Mouse (Mus musculus) CH12.LX (cell line): ENCODE data around the gene Ttc30a1. TPM values are rescaled to one million over a fixed set of nuclear protein-coding genes. Genes with fewer than 3 reads are reported as not detected.

ENCODE experiments used
- DNase-seq: peaks from one replicate; pipeline ENCODE4 v3.0.0-alpha.2; 2013; ENCODE audit errors: extremely low read depth
- H3K27ac ChIP-seq: 2 replicates; pipeline ENCODE4 v1.5.1; 2012; ENCODE audit warnings: low read depth, mild to moderate bottlenecking, control low read depth, moderate library complexity; ENCODE audit not compliant: insufficient read depth
- H3K27me3 ChIP-seq: replicated peaks from 2 replicates; pipeline ENCODE3; 2012; ENCODE audit warnings: inconsistent platforms
- H3K36me3 ChIP-seq, 2 experiments: replicated peaks in 1 of 2; 2 replicates each; pipeline versions ENCODE3 to v1.6.1; 2012; ENCODE audit warnings: inconsistent platforms in 1 of 2, low read length in 1 of 2, mild to moderate bottlenecking in 1 of 2, mixed read lengths in 1 of 2, moderate library complexity in 1 of 2; ENCODE audit not compliant: control insufficient read depth in 1 of 2, insufficient read depth in 1 of 2
- H3K4me1 ChIP-seq, 2 experiments: 2 replicates each; pipeline ENCODE4 v1.6.1; 2012; ENCODE audit warnings: inconsistent platforms in 1 of 2, moderate library complexity in 1 of 2; ENCODE audit not compliant: insufficient read depth in 2 of 2, control insufficient read depth in 1 of 2
- H3K4me2 ChIP-seq: 2 replicates; pipeline ENCODE4 v1.6.1; 2012; ENCODE audit warnings: low read depth, mild to moderate bottlenecking, control low read depth; ENCODE audit not compliant: poor library complexity, insufficient read depth, severe bottlenecking
- H3K4me3 ChIP-seq, 3 experiments: fragments of 150-350 bp in 1 of 3; sonication (generic) in 1 of 3; replicated peaks in 1 of 3; 2 replicates each; pipeline versions ENCODE3 to v1.5.1; 2011 to 2012; ENCODE audit warnings: low read depth in 2 of 3, low read length in 2 of 3, mild to moderate bottlenecking in 2 of 3, moderate library complexity in 2 of 3, control low read depth in 1 of 3, improper control_type of control experiment in 1 of 3, inconsistent platforms in 1 of 3, mixed read lengths in 1 of 3; ENCODE audit not compliant: poor library complexity in 1 of 3
- H3K79me2 ChIP-seq: replicated peaks from 2 replicates; pipeline ENCODE4 v1.6.1; 2012; ENCODE audit warnings: mild to moderate bottlenecking, moderate library complexity; ENCODE audit not compliant: control insufficient read depth, poor library complexity, insufficient read depth, severe bottlenecking; ENCODE audit errors: extremely low read depth
- H3K9ac ChIP-seq: 2 replicates; pipeline ENCODE4 v1.6.1; 2012; ENCODE audit warnings: low read depth, mild to moderate bottlenecking, control low read depth, moderate library complexity; ENCODE audit not compliant: insufficient read depth
- H3K9me3 ChIP-seq: replicated peaks from 2 replicates; pipeline ENCODE3; 2012; ENCODE audit warnings: low read length, inconsistent platforms, mixed read lengths
- CHD1 ChIP-seq: IDR thresholded peaks from 2 replicates; pipeline ENCODE4 v1.6.1; 2012; ENCODE audit warnings: low read depth, low read length, improper control_type of control experiment, inconsistent platforms
- E2F4 ChIP-seq: IDR thresholded peaks from 2 replicates; pipeline ENCODE4 v1.6.1; 2011; ENCODE audit warnings: low read depth, low read length, improper control_type of control experiment; ENCODE audit not compliant: insufficient replicate concordance
- ELF1 ChIP-seq: IDR thresholded peaks from 2 replicates; pipeline ENCODE4 v1.6.1; 2014; ENCODE audit warnings: low read depth, mild to moderate bottlenecking, inconsistent platforms, low read length, improper control_type of control experiment
- EP300 ChIP-seq: IDR thresholded peaks from 2 replicates; pipeline ENCODE4 v1.6.1; 2011; ENCODE audit warnings: low read length, improper control_type of control experiment
- ETS1 ChIP-seq: conservative IDR thresholded peaks from 2 replicates; pipeline ENCODE4 v1.6.1; 2012; ENCODE audit warnings: low read depth, mild to moderate bottlenecking, inconsistent platforms, low read length, improper control_type of control experiment, moderate library complexity
- JUND ChIP-seq: conservative IDR thresholded peaks from 2 replicates; pipeline ENCODE4 v1.6.1; 2011; ENCODE audit warnings: low read depth, low read length, improper control_type of control experiment
- MAFK ChIP-seq: IDR thresholded peaks from 2 replicates; pipeline ENCODE4 v1.6.1; 2011; ENCODE audit warnings: low read length, improper control_type of control experiment; ENCODE audit not compliant: insufficient replicate concordance
- MAZ ChIP-seq: IDR thresholded peaks from 2 replicates; pipeline ENCODE4 v1.6.1; 2012; ENCODE audit warnings: low read depth, mild to moderate bottlenecking, inconsistent platforms, low read length, improper control_type of control experiment, moderate library complexity
- MYC ChIP-seq: IDR thresholded peaks from 2 replicates; pipeline ENCODE4 v1.6.1; 2011; ENCODE audit warnings: low read depth, mild to moderate bottlenecking, improper control_type of control experiment, low read length
- NELFE ChIP-seq: IDR thresholded peaks from 2 replicates; pipeline ENCODE4 v1.6.1; 2011; ENCODE audit warnings: low read depth, low read length, improper control_type of control experiment
- NRF1 ChIP-seq: IDR thresholded peaks from 2 replicates; pipeline ENCODE4 v1.6.1; 2014; ENCODE audit warnings: low read depth, mild to moderate bottlenecking, inconsistent platforms, low read length, improper control_type of control experiment, moderate library complexity
- PAX5 ChIP-seq: IDR thresholded peaks from 2 replicates; pipeline ENCODE4 v1.6.1; 2012; ENCODE audit warnings: low read length, inconsistent platforms, mixed read lengths
- RAD21 ChIP-seq: IDR thresholded peaks from 2 replicates; pipeline ENCODE4 v1.6.1; 2011; ENCODE audit warnings: low read depth, mild to moderate bottlenecking, low read length, improper control_type of control experiment, moderate library complexity
- SMC3 ChIP-seq: IDR thresholded peaks from 2 replicates; pipeline ENCODE4 v1.6.1; 2011; ENCODE audit warnings: low read depth, low read length, improper control_type of control experiment
- TBP ChIP-seq: conservative IDR thresholded peaks from 2 replicates; pipeline ENCODE4 v1.6.1; 2011; ENCODE audit warnings: low read depth, low read length, improper control_type of control experiment
- UBTF ChIP-seq: IDR thresholded peaks from 2 replicates; pipeline ENCODE4 v1.6.1; 2012; ENCODE audit warnings: low read depth, mild to moderate bottlenecking, inconsistent platforms, low read length, improper control_type of control experiment, moderate library complexity
- USF1 ChIP-seq: IDR thresholded peaks from 2 replicates; pipeline ENCODE4 v1.6.1; 2014; ENCODE audit warnings: low read depth, mild to moderate bottlenecking, inconsistent platforms, low read length, improper control_type of control experiment
- USF2 ChIP-seq: conservative IDR thresholded peaks from 2 replicates; pipeline ENCODE4 v1.6.1; 2011; ENCODE audit warnings: low read depth, low read length, improper control_type of control experiment
- ZC3H11A ChIP-seq: IDR thresholded peaks from 2 replicates; pipeline ENCODE4 v1.6.1; 2012; ENCODE audit warnings: low read depth, mild to moderate bottlenecking, inconsistent platforms, low read length, improper control_type of control experiment
- ZKSCAN1 ChIP-seq: IDR thresholded peaks from 2 replicates; pipeline ENCODE4 v1.6.1; 2012; ENCODE audit warnings: low read depth, inconsistent platforms, low read length, improper control_type of control experiment, borderline replicate concordance
- ZNF384 ChIP-seq: IDR thresholded peaks from 2 replicates; pipeline ENCODE4 v1.6.1; 2012; ENCODE audit warnings: low read depth, low read length, improper control_type of control experiment, inconsistent platforms
- dilution Hi-C: fragments of 300-500 bp; cut with MboI; formaldehyde crosslinking; loops from 2 replicates; pipeline ENCODE4 v1.14.3; 2020; ENCODE audit warnings: low sequenced_read_pairs; ENCODE audit not compliant: extremely low pct_unique_long_range_greater_than_20kb, extremely low pct_ligation_motif_present
- in situ Hi-C: fragments of 300-500 bp; cut with MboI; formaldehyde crosslinking; loops from 3 replicates; pipeline ENCODE4 v1.14.3; 2019; ENCODE audit warnings: low sequenced_read_pairs, low pct_ligation_motif_present, low pct_unique_long_range_greater_than_20kb, mixed read lengths
- polyA plus RNA-seq: library from polyadenylated mRNA; unstranded; fragments of >175 nt; gene quantifications from 2 replicates; pipeline ENCODE4 v1.2.1, GENCODE M21; 2012; ENCODE audit warnings: low read depth; ENCODE audit not compliant: insufficient read length
- total RNA-seq, 2 experiments: library from RNA; depleted of rRNA; stranded (reverse); fragments of 300-350 nt in 1 of 2; fragments of >200 nt in 1 of 2; gene quantifications; 2 replicates each; pipeline ENCODE4 v1.2.3; 2012 to 2014

The Ttc30a1 gene
- total and polyA plus RNA-seq, 3 experiments: not detected

DNA sequence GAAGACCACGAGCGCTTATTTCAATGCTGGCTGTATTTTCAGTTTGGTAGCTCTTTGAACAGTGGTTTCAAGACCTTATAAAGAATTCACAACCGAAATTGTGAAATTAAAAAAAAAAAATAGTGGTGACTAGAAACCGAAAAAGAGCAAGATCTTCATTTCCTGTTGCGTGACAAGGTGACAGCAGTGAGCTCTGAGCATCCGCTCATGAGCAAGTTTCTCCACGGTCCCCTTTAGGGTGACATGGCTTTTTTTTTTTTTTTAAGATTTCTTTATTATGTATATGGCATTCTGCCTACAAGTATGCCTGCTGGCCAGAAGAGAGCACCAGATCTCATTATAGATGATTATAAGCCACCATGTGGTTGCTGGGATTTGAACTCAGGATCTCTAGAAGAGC is 33.7 kb upstream of the Ttc30a1 start:
- Histone ChIP-seq H3K27ac (no peak overlapping the region), H3K79me2 (no peaks in the 10 kb centered on the region), H3K4me1 (no peaks in the 10 kb centered on the region), H3K4me2 (no peak overlapping the region), H3K36me3 (no peaks in the 10 kb centered on the region), H3K4me3 (no peak overlapping the region), H3K27me3 (no peaks in the 10 kb centered on the region), H3K9me3 (no peaks in the 10 kb centered on the region), H3K9ac (no peak overlapping the region)
- TF ChIP-seq ZNF384 (0 out of 2 replicates have a peak, but pooled peaks have one; percentile 42), CHD1 (no peak), TBP (no peak), USF1 (no peak)
- DNase-seq: no peak
- in situ Hi-C loops: no loop called here
- dilution Hi-C loops: no loop called here

DNA sequence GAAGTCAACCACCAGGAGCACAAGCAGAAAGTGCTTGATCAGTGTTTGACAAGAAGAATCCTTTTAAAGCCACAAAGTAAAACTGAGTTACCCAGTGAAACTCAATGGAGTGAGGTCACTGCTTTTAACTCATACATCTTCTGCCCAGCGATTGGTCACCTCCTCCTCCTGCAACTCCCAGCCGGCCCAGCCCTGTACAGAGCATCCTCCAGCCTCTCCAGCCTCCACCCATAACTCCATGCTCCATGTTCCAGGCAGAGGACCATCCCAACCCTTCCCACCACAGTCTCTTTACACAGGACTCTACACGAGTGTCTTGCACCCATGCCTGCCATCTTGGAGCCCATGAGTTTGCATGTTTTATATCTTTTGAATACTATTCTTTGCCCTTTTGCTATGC is 32.9 kb upstream of the Ttc30a1 start:
- no peaks in the 10 kb centered on the region for H3K79me2 ChIP-seq
- H3K27me3 ChIP-seq: no peaks in the 10 kb centered on the region
- DNase-seq: no peak
- H3K36me3 ChIP-seq: no peaks in the 10 kb centered on the region
- no peaks in the 10 kb centered on the region for H3K4me1 ChIP-seq
- H3K4me2 ChIP-seq: no peak overlapping the region
- H3K4me3 ChIP-seq: no peak overlapping the region
- H3K9ac ChIP-seq: no peak overlapping the region
- no peak for TF ChIP-seq EP300
- no peak for TF ChIP-seq NRF1
- TF ChIP-seq MYC: no peak
- TF ChIP-seq UBTF: no peak
- no peak for TF ChIP-seq PAX5
- no peak for TF ChIP-seq RAD21
- TF ChIP-seq ETS1: no peak
- no peak for TF ChIP-seq NELFE
- TF ChIP-seq SMC3: no peak
- no peak for TF ChIP-seq ELF1
- TF ChIP-seq E2F4: no peak
- no peak for TF ChIP-seq JUND
- TF ChIP-seq ZNF384: no peak
- in situ Hi-C loops (no loop called here), dilution Hi-C loops (no loop called here)
- H3K27ac ChIP-seq: no peak overlapping the region
- no peaks in the 10 kb centered on the region for H3K9me3 ChIP-seq

DNA sequence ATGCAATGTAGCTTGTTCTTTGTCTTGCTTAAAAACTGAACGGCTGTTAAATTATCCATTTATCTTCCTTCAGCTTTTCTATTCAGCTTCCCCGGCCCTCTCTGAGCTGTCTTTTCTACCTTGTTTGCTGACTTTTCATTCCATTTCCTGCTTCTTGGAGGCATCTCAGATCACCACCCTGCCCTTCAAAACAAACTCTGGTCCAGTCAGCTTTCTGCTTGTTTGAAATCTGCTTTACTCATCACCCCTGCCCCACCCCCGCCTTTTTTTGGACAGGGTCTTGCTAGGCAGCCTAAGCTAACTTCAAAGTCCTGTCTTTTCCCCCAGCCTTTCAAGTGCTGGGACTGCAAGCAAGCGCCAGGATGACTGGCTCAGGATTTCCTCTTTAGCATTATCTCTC is 24.4 kb upstream of the Ttc30a1 start:
- no peak for TF ChIP-seq USF1
- TF ChIP-seq ZC3H11A: no peak
- TF ChIP-seq ZKSCAN1: no peak
- TF ChIP-seq MAZ: no peak
- no peak for TF ChIP-seq JUND
- TF ChIP-seq NELFE: no peak
- TF ChIP-seq MAFK: no peak
- TF ChIP-seq USF2: no peak
- no peak for TF ChIP-seq ETS1
- no peak for TF ChIP-seq TBP
- Histone ChIP-seq H3K79me2 (no peaks in the 10 kb centered on the region), H3K9me3 (no peaks in the 10 kb centered on the region), H3K4me1 (peaks cover 2 to 6% of the 10 kb centered on the region in 2 experiments; a peak in 2 of 4 replicates), H3K9ac (no peak overlapping the region), H3K4me3 (no peak overlapping the region), H3K27ac (no peak overlapping the region), H3K27me3 (no peaks in the 10 kb centered on the region), H3K4me2 (no peak overlapping the region), H3K36me3 (no peaks in the 10 kb centered on the region)
- in situ Hi-C loops: no loop called here
- dilution Hi-C loops: no loop called here
- no peak for DNase-seq
